Mouse (Mus musculus) splenic B cell, adult 2 months (primary cell): ENCODE data around the gene Gm11733.

Experiments
- DNase-seq: peaks from one replicate; pipeline ENCODE4 v3.0.0-alpha.2; 2011; ENCODE audit warnings: low read depth, low spot score
- H3K27me3 ChIP-seq: 2 replicates; pipeline ENCODE4 v1.6.1; 2012; ENCODE audit warnings: mild to moderate bottlenecking, low read length, moderate library complexity, mixed read lengths; ENCODE audit not compliant: control insufficient read depth, poor library complexity, insufficient read depth, severe bottlenecking
- H3K36me3 ChIP-seq: 2 replicates; pipeline ENCODE4 v1.6.1; 2012; ENCODE audit warnings: mild to moderate bottlenecking, low read length, moderate library complexity, mixed read lengths; ENCODE audit not compliant: control insufficient read depth, poor library complexity, insufficient read depth, severe bottlenecking

Gm11733 gene

GRCm38 (mm10) chr11:117470586-117471195 lies 13.5 kb upstream of the Gm11733 start:
- H3K27me3 ChIP-seq, result no peaks in the 10 kb centered on the region
- H3K36me3 ChIP-seq, result no peaks in the 10 kb centered on the region
- no peak for DNase-seq

- H3K36me3 ChIP-seq, result no peaks in the 10 kb centered on the region
- no peaks in the 10 kb centered on the region for H3K27me3 ChIP-seq
- no peak for DNase-seq
Observed at GRCm38 (mm10) chr11:117471625-117472283, 12.4 kb upstream of the Gm11733 start.

GRCm38 (mm10) chr11:117472885-117473284 lies 11.3 kb upstream of the Gm11733 start:
- Histone ChIP-seq H3K36me3 (no peaks in the 10 kb centered on the region), H3K27me3 (no peaks in the 10 kb centered on the region)
- DNase-seq, result no peak

GRCm38 (mm10) chr11:117475204-117475603 lies 9.0 kb upstream of the Gm11733 start:
- Histone ChIP-seq H3K27me3 (no peaks in the 10 kb centered on the region), H3K36me3 (no peaks in the 10 kb centered on the region)
- no peak for DNase-seq

- peak; percentile 28 for DNase-seq
Observed at GRCm38 (mm10) chr11:117475669-117476068, 8.5 kb upstream of the Gm11733 start.

GRCm38 (mm10) chr11:117476554-117477107 lies 7.5 kb upstream of the Gm11733 start:
- Histone ChIP-seq H3K36me3 (no peaks in the 10 kb centered on the region), H3K27me3 (no peaks in the 10 kb centered on the region)
- DNase-seq, result peak; percentile 57

More at GRCm38 (mm10) chr11:117475669-117476068, 8.5 kb upstream of the Gm11733 start:
- Histone ChIP-seq H3K27me3 (no peaks in the 10 kb centered on the region), H3K36me3 (no peaks in the 10 kb centered on the region)

GRCm38 (mm10) chr11:117478271-117479006 lies 5.7 kb upstream of the Gm11733 start:
- H3K36me3 ChIP-seq, result no peaks in the 10 kb centered on the region
- H3K27me3 ChIP-seq, result no peaks in the 10 kb centered on the region
- DNase-seq, result no peak

GRCm38 (mm10) chr11:117479007-117479719 lies 5.0 kb upstream of the Gm11733 start:
- DNase-seq, result no peak
- Histone ChIP-seq H3K36me3 (no peaks in the 10 kb centered on the region), H3K27me3 (no peaks in the 10 kb centered on the region)

- Histone ChIP-seq H3K27me3 (no peaks in the 10 kb centered on the region), H3K36me3 (no peaks in the 10 kb centered on the region)
- no peak for DNase-seq
Observed at GRCm38 (mm10) chr11:117479746-117480145, 4.4 kb upstream of the Gm11733 start.

- peak; percentile 28 for DNase-seq
- H3K36me3 ChIP-seq, result no peaks in the 10 kb centered on the region
- no peaks in the 10 kb centered on the region for H3K27me3 ChIP-seq
Observed at GRCm38 (mm10) chr11:117482300-117482676, 1.9 kb upstream of the Gm11733 start.

- Histone ChIP-seq H3K27me3 (no peaks in the 10 kb centered on the region), H3K36me3 (no peaks in the 10 kb centered on the region)
- peak; percentile 72 for DNase-seq
Observed at GRCm38 (mm10) chr11:117482677-117483511, 1.3 kb upstream of the Gm11733 start.

GRCm38 (mm10) chr11:117491408-117492208 lies 7.4 kb downstream of the Gm11733 start:
- DNase-seq, result no peak
- H3K36me3 ChIP-seq, result no peaks in the 10 kb centered on the region
- H3K27me3 ChIP-seq, result no peaks in the 10 kb centered on the region

GRCm38 (mm10) chr11:117492209-117492505 lies 8.0 kb downstream of the Gm11733 start:
- DNase-seq, result no peak
- no peaks in the 10 kb centered on the region for H3K36me3 ChIP-seq
- H3K27me3 ChIP-seq, result no peaks in the 10 kb centered on the region
